Mouse (Mus musculus): ENCODE data around the gene Sarm1. TPM values are rescaled to one million over a fixed set of nuclear protein-coding genes. Genes with fewer than 3 reads are reported as not detected.

Gene Sarm1
- polyA plus RNA-seq, 1 experiment from 2014 or later = 0.55 TPM

DNA sequence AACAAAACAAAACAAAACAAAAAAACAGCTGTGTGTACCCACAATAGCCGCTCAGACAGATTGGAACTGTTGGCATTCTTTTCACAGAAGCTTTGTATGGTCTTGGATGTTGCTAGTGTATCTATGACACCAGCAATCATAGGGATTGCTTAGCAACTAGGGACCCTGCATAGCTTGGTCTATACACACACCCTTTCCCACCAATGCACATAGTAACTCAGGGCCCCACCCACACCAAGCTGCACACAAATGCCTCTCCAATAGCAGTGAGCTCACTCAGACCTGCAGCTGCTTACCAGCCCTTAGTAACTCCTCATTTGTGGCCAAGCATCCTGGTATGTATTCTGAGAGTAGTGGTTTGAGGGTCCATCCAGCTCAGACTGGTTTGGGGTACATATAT lies 49.3 kb downstream of the Sarm1 start:
- Histone ChIP-seq H3K9ac (ENCODE audit: low read depth, low read length) (no peak overlapping the region), H3K4me1 (replicated peaks; ENCODE audit: insufficient read depth, low read length) (no peaks in the 10 kb centered on the region), H3K36me3 (ENCODE audit: insufficient read depth, low read length) (no peaks in the 10 kb centered on the region), H3K4me3 (replicated peaks; ENCODE audit: low read depth, low read length) (no peak overlapping the region), H3K4me2 (ENCODE audit: low read length) (no peak overlapping the region), H3K9me3 (replicated peaks; ENCODE audit: low read length) (no peaks in the 10 kb centered on the region), H3K27me3 (ENCODE audit: insufficient read depth, low read length) (no peaks in the 10 kb centered on the region), H3K27ac (no peak overlapping the region)
- WGBS = 93% methylated on average over 1 of the region's 1 CpGs
- ATAC-seq (replicated peaks; ENCODE audit: low FRiP score, low read depth) (no peak), DNase-seq (ENCODE audit: low spot score) (no peak)
- no peak for TF ChIP-seq CTCF (IDR thresholded peaks at IDR 0.05; ENCODE audit: low read depth)

DNA sequence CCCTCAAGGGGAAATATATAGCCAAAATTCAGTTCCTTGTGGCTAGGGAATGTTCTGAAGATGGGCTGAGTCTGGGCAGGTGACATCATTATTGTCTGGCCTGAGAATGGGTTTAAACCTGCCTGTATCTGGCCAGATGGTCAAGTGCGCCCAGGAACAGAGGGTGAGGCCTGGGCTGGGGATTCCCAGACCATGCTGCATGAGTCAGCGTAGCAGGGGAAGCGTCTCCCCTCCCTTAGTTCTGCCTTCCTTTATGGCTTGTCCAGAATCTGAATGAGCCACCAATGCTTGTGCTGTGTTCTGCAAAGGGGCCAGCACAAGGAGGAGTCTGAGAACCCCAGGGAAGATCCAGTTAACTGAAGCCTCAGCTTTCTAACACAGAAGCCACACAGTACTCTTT lies 50.4 kb downstream of the Sarm1 start:
- H3K27me3 ChIP-seq (ENCODE audit: insufficient read depth, low read length) = no peaks in the 10 kb centered on the region
- H3K36me3 ChIP-seq (ENCODE audit: insufficient read depth, low read length) = no peaks in the 10 kb centered on the region
- ATAC-seq (replicated peaks; ENCODE audit: low FRiP score, low read depth) = no peak
- no peak overlapping the region for H3K4me3 ChIP-seq (replicated peaks; ENCODE audit: low read depth, low read length)
- DNase-seq (ENCODE audit: low spot score) = no peak
- no peak for TF ChIP-seq CTCF (IDR thresholded peaks at IDR 0.05; ENCODE audit: low read depth)
- H3K9ac ChIP-seq (ENCODE audit: low read depth, low read length) = no peak overlapping the region
- 73% methylated on average over 3 of the region's 3 CpGs for WGBS
- no peak overlapping the region for H3K4me2 ChIP-seq (ENCODE audit: low read length)
- no peak overlapping the region for H3K27ac ChIP-seq
- H3K9me3 ChIP-seq (replicated peaks; ENCODE audit: low read length) = no peaks in the 10 kb centered on the region
- no peaks in the 10 kb centered on the region for H3K4me1 ChIP-seq (replicated peaks; ENCODE audit: insufficient read depth, low read length)

DNA sequence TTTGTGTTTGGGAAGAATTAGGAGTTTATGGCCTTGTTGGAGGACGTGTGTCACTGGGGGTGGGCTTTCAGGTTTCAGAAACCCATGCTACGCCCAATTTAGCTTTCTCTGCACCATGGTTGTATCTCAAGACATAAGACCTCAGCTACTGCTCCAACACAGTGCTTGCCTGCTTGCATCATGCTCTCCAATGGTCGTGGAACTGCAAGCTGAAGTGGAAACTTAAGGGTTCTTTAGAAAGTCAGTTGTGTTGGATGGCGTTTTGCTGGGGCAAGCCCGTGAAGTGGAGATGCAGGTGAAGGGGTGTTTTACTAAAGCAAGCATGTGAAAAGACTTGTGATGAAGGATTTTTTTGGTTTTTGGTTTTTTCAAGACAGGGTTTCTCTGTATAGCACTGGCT lies 54.4 kb downstream of the Sarm1 start:
- 81% methylated on average over 5 of the region's 5 CpGs for WGBS
- Histone ChIP-seq H3K27ac (no peak overlapping the region), H3K36me3 (ENCODE audit: insufficient read depth, low read length) (no peaks in the 10 kb centered on the region), H3K4me3 (replicated peaks; ENCODE audit: low read depth, low read length) (no peak overlapping the region), H3K4me1 (replicated peaks; ENCODE audit: insufficient read depth, low read length) (no peaks in the 10 kb centered on the region), H3K9ac (ENCODE audit: low read depth, low read length) (no peak overlapping the region), H3K4me2 (ENCODE audit: low read length) (no peak overlapping the region), H3K27me3 (ENCODE audit: insufficient read depth, low read length) (no peaks in the 10 kb centered on the region), H3K9me3 (replicated peaks; ENCODE audit: low read length) (no peaks in the 10 kb centered on the region)
- no peak for TF ChIP-seq CTCF (IDR thresholded peaks at IDR 0.05; ENCODE audit: low read depth)
- ATAC-seq (replicated peaks; ENCODE audit: low FRiP score, low read depth) (no peak), DNase-seq (ENCODE audit: low spot score) (no peak)

DNA sequence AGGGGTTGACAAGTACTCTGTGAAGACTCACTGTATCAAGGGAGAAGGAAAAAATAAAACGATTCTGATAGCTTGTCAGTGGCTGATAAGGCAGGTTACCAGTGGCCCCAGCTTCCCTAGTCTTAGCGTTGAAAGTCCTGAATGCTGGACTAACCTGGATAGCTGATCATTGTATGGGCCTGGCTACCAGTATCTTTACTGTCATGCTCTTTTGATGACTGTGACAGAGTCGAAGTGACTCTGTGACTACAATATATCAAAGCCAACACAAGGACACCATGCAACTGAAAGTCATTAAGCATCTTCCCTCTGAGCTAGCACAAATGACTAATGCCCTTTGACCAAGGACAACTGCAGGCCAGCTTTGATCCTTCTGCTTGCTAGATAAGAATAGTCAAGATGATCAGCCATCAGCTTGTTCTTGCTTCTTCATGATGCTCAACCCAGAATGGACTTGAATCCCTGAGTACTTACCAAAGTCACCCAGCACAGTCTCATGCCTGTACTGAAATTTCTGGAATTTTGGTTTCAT lies 59.1 kb downstream of the Sarm1 start:
- DNase-seq (ENCODE audit: low spot score) (no peak), ATAC-seq (replicated peaks; ENCODE audit: low FRiP score, low read depth) (no peak)
- Histone ChIP-seq H3K27ac (no peak overlapping the region), H3K27me3 (ENCODE audit: insufficient read depth, low read length) (no peaks in the 10 kb centered on the region), H3K36me3 (ENCODE audit: insufficient read depth, low read length) (no peaks in the 10 kb centered on the region), H3K9me3 (replicated peaks; ENCODE audit: low read length) (no peaks in the 10 kb centered on the region), H3K4me3 (replicated peaks; ENCODE audit: low read depth, low read length) (no peak overlapping the region), H3K4me2 (ENCODE audit: low read length) (no peak overlapping the region), H3K4me1 (replicated peaks; ENCODE audit: insufficient read depth, low read length) (0 out of 2 replicates have a peak, but pooled peaks cover 6% of the 10 kb centered on the region), H3K9ac (ENCODE audit: low read depth, low read length) (no peak overlapping the region)
- TF ChIP-seq CTCF (IDR thresholded peaks at IDR 0.05; ENCODE audit: low read depth) = no peak
- 80% methylated on average over 3 of the region's 3 CpGs for WGBS

DNA sequence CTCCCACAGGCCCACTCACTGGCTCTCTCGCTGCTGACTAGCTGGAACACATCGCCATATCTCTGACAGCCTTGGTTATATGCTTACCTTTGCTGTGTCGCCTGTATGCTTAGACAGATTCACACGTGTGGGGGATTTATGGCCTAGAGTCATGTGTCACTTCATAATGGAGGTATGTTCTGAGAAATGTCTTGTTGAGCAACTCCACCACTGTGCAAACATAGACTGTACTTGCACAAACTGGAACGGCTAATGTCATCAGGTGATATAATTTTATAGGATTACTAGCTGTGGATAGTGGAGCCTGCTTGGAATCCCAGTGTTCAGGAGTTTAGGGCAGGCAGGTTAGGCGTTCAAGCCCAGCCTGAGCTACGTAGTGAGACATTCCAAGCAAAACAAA lies 60.4 kb downstream of the Sarm1 start:
- 0 out of 2 replicates have a peak, but pooled peaks cover 6% of the 10 kb centered on the region for H3K4me1 ChIP-seq (replicated peaks; ENCODE audit: insufficient read depth, low read length)
- no peak overlapping the region for H3K27ac ChIP-seq
- no peaks in the 10 kb centered on the region for H3K9me3 ChIP-seq (replicated peaks; ENCODE audit: low read length)
- H3K27me3 ChIP-seq (ENCODE audit: insufficient read depth, low read length) = no peaks in the 10 kb centered on the region
- no peak for ATAC-seq (replicated peaks; ENCODE audit: low FRiP score, low read depth)
- H3K4me3 ChIP-seq (replicated peaks; ENCODE audit: low read depth, low read length) = no peak overlapping the region
- H3K36me3 ChIP-seq (ENCODE audit: insufficient read depth, low read length) = no peaks in the 10 kb centered on the region
- no peak for DNase-seq (ENCODE audit: low spot score)
- H3K4me2 ChIP-seq (ENCODE audit: low read length) = no peak overlapping the region
- 83% methylated on average over 7 of the region's 7 CpGs for WGBS
- no peak overlapping the region for H3K9ac ChIP-seq (ENCODE audit: low read depth, low read length)
- TF ChIP-seq CTCF (IDR thresholded peaks at IDR 0.05; ENCODE audit: low read depth) = no peak

DNA sequence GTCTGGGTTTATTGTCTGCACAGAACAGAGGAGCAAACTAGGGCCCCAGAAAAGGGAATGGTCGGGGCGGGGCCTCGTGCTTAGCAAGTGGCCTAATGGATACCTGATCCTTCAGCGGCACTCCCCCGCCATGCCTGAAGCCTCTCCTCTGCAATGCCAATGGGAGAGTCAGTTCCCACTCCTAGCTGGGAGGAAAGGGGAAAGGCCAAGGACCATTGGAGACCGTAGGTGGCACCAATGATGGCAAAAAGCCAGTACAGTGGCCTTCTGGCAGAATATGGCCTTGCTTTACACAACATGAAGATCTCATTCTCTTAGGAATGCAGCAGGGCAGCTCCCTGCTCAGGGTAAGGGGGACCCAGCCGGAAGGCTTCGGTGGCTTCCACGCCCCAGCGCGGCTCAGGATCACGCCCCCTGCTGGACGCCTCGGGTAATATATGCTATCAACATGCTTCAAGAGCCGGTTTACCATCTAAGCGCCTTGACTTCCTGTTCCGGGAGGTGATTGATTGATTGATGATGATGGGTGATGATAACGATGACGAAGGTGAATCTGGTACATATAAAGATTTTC lies 61.7 kb downstream of the Sarm1 start:
- TF ChIP-seq CTCF (IDR thresholded peaks at IDR 0.05; ENCODE audit: low read depth) = peak; percentile 81
- peak; percentile 92 for DNase-seq (ENCODE audit: low spot score)
- Histone ChIP-seq H3K4me2 (ENCODE audit: low read length) (peak overlapping the region; percentile 26), H3K36me3 (ENCODE audit: insufficient read depth, low read length) (no peaks in the 10 kb centered on the region), H3K9ac (ENCODE audit: low read depth, low read length) (no peak overlapping the region), H3K4me1 (replicated peaks; ENCODE audit: insufficient read depth, low read length) (0 out of 2 replicates have a peak, but pooled peaks cover 6% of the 10 kb centered on the region), H3K27ac (peak overlapping the region; percentile 75), H3K27me3 (ENCODE audit: insufficient read depth, low read length) (no peaks in the 10 kb centered on the region), H3K9me3 (replicated peaks; ENCODE audit: low read length) (no peaks in the 10 kb centered on the region), H3K4me3 (replicated peaks; ENCODE audit: low read depth, low read length) (no peak overlapping the region)
- ATAC-seq (replicated peaks; ENCODE audit: low FRiP score, low read depth) = peak; percentile 89
- 3% methylated on average over 19 of the region's 19 CpGs for WGBS

DNA sequence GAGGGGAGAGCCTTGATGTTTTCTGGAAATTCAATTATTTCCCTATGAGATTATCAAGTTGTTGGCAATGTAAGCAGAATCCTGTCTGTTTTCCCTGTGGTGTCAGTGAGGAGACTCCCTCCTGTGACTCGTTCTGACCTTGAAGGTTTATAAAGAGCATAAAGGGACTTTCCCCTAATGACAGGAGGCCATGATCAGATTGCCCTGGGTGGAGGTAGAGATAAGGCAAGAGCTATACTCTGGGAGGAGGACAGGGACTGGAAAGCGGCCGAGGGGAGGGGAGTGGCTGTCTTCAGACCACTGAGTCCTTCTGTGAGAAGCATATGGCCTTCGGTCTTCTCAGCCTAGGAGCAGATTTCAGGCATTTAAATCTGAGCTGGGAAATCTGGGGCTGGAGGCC lies 63.5 kb downstream of the Sarm1 start:
- no peaks in the 10 kb centered on the region for H3K9me3 ChIP-seq (replicated peaks; ENCODE audit: low read length)
- no peaks in the 10 kb centered on the region for H3K36me3 ChIP-seq (ENCODE audit: insufficient read depth, low read length)
- H3K27ac ChIP-seq = no peak overlapping the region
- 0 out of 2 replicates have a peak, but pooled peaks cover 6% of the 10 kb centered on the region for H3K4me1 ChIP-seq (replicated peaks; ENCODE audit: insufficient read depth, low read length)
- no peak overlapping the region for H3K9ac ChIP-seq (ENCODE audit: low read depth, low read length)
- no peak for TF ChIP-seq CTCF (IDR thresholded peaks at IDR 0.05; ENCODE audit: low read depth)
- 39% methylated on average over 4 of the region's 4 CpGs for WGBS
- no peak for DNase-seq (ENCODE audit: low spot score)
- no peaks in the 10 kb centered on the region for H3K27me3 ChIP-seq (ENCODE audit: insufficient read depth, low read length)
- H3K4me3 ChIP-seq (replicated peaks; ENCODE audit: low read depth, low read length) = no peak overlapping the region
- H3K4me2 ChIP-seq (ENCODE audit: low read length) = no peak overlapping the region
- no peak for ATAC-seq (replicated peaks; ENCODE audit: low FRiP score, low read depth)
